Mouse (Mus musculus) CH12.LX (cell line): Measurements from ENCODE around the gene Hbb-bh1. TPM values are rescaled to one million over a fixed set of nuclear protein-coding genes. Genes with fewer than 3 reads are reported as not detected.
"Not testable (repeated sequence)": the region's sequence is repeated elsewhere in the genome, so short reads cannot be mapped to it uniquely, and the experiment has no call there.

Source experiments
- DNase-seq: peaks from one replicate; pipeline ENCODE4 v3.0.0-alpha.2; 2013; ENCODE audit errors: extremely low read depth
- H3K27ac ChIP-seq: 2 replicates; pipeline ENCODE4 v1.5.1; 2012; ENCODE audit warnings: low read depth, mild to moderate bottlenecking, control low read depth, moderate library complexity; ENCODE audit not compliant: insufficient read depth
- H3K27me3 ChIP-seq: replicated peaks from 2 replicates; pipeline ENCODE3; 2012; ENCODE audit warnings: inconsistent platforms
- H3K36me3 ChIP-seq, 2 experiments: replicated peaks in 1 of 2; 2 replicates each; pipeline versions ENCODE3 to v1.6.1; 2012; ENCODE audit warnings: inconsistent platforms in 1 of 2, low read length in 1 of 2, mild to moderate bottlenecking in 1 of 2, mixed read lengths in 1 of 2, moderate library complexity in 1 of 2; ENCODE audit not compliant: control insufficient read depth in 1 of 2, insufficient read depth in 1 of 2
- H3K4me1 ChIP-seq, 2 experiments: 2 replicates each; pipeline ENCODE4 v1.6.1; 2012; ENCODE audit warnings: inconsistent platforms in 1 of 2, moderate library complexity in 1 of 2; ENCODE audit not compliant: insufficient read depth in 2 of 2, control insufficient read depth in 1 of 2
- H3K4me2 ChIP-seq: 2 replicates; pipeline ENCODE4 v1.6.1; 2012; ENCODE audit warnings: low read depth, mild to moderate bottlenecking, control low read depth; ENCODE audit not compliant: poor library complexity, insufficient read depth, severe bottlenecking
- H3K4me3 ChIP-seq, 3 experiments: fragments of 150-350 bp in 1 of 3; sonication (generic) in 1 of 3; replicated peaks in 1 of 3; 2 replicates each; pipeline versions ENCODE3 to v1.5.1; 2011 to 2012; ENCODE audit warnings: low read depth in 2 of 3, low read length in 2 of 3, mild to moderate bottlenecking in 2 of 3, moderate library complexity in 2 of 3, control low read depth in 1 of 3, improper control_type of control experiment in 1 of 3, inconsistent platforms in 1 of 3, mixed read lengths in 1 of 3; ENCODE audit not compliant: poor library complexity in 1 of 3
- H3K79me2 ChIP-seq: replicated peaks from 2 replicates; pipeline ENCODE4 v1.6.1; 2012; ENCODE audit warnings: mild to moderate bottlenecking, moderate library complexity; ENCODE audit not compliant: control insufficient read depth, poor library complexity, insufficient read depth, severe bottlenecking; ENCODE audit errors: extremely low read depth
- H3K9ac ChIP-seq: 2 replicates; pipeline ENCODE4 v1.6.1; 2012; ENCODE audit warnings: low read depth, mild to moderate bottlenecking, control low read depth, moderate library complexity; ENCODE audit not compliant: insufficient read depth
- H3K9me3 ChIP-seq: replicated peaks from 2 replicates; pipeline ENCODE3; 2012; ENCODE audit warnings: low read length, inconsistent platforms, mixed read lengths
- CHD1 ChIP-seq: IDR thresholded peaks from 2 replicates; pipeline ENCODE4 v1.6.1; 2012; ENCODE audit warnings: low read depth, low read length, improper control_type of control experiment, inconsistent platforms
- E2F4 ChIP-seq: IDR thresholded peaks from 2 replicates; pipeline ENCODE4 v1.6.1; 2011; ENCODE audit warnings: low read depth, low read length, improper control_type of control experiment; ENCODE audit not compliant: insufficient replicate concordance
- EP300 ChIP-seq: IDR thresholded peaks from 2 replicates; pipeline ENCODE4 v1.6.1; 2011; ENCODE audit warnings: low read length, improper control_type of control experiment
- JUN ChIP-seq: IDR thresholded peaks from 2 replicates; pipeline ENCODE4 v1.6.1; 2011; ENCODE audit warnings: low read depth, mild to moderate bottlenecking, low read length, improper control_type of control experiment, moderate library complexity; ENCODE audit not compliant: insufficient read depth
- MAFK ChIP-seq: IDR thresholded peaks from 2 replicates; pipeline ENCODE4 v1.6.1; 2011; ENCODE audit warnings: low read length, improper control_type of control experiment; ENCODE audit not compliant: insufficient replicate concordance
- MAX ChIP-seq: IDR thresholded peaks from 2 replicates; pipeline ENCODE4 v1.6.1; 2011; ENCODE audit warnings: low read length, improper control_type of control experiment
- MAZ ChIP-seq: IDR thresholded peaks from 2 replicates; pipeline ENCODE4 v1.6.1; 2012; ENCODE audit warnings: low read depth, mild to moderate bottlenecking, inconsistent platforms, low read length, improper control_type of control experiment, moderate library complexity
- MXI1 ChIP-seq: IDR thresholded peaks from 2 replicates; pipeline ENCODE4 v1.6.1; 2011; ENCODE audit warnings: mild to moderate bottlenecking, low read depth, low read length, improper control_type of control experiment
- MYC ChIP-seq: IDR thresholded peaks from 2 replicates; pipeline ENCODE4 v1.6.1; 2011; ENCODE audit warnings: low read depth, mild to moderate bottlenecking, improper control_type of control experiment, low read length
- NRF1 ChIP-seq: IDR thresholded peaks from 2 replicates; pipeline ENCODE4 v1.6.1; 2014; ENCODE audit warnings: low read depth, mild to moderate bottlenecking, inconsistent platforms, low read length, improper control_type of control experiment, moderate library complexity
- PAX5 ChIP-seq: IDR thresholded peaks from 2 replicates; pipeline ENCODE4 v1.6.1; 2012; ENCODE audit warnings: low read length, inconsistent platforms, mixed read lengths
- POLR2AphosphoS2 ChIP-seq: IDR thresholded peaks from 2 replicates; pipeline ENCODE4 v1.6.1; 2011; ENCODE audit warnings: low read depth, low read length, improper control_type of control experiment
- RCOR1 ChIP-seq: conservative IDR thresholded peaks from 2 replicates; pipeline ENCODE4 v1.6.1; 2012; ENCODE audit warnings: low read depth, mild to moderate bottlenecking, inconsistent platforms, low read length, improper control_type of control experiment
- TBP ChIP-seq: conservative IDR thresholded peaks from 2 replicates; pipeline ENCODE4 v1.6.1; 2011; ENCODE audit warnings: low read depth, low read length, improper control_type of control experiment
- USF1 ChIP-seq: IDR thresholded peaks from 2 replicates; pipeline ENCODE4 v1.6.1; 2014; ENCODE audit warnings: low read depth, mild to moderate bottlenecking, inconsistent platforms, low read length, improper control_type of control experiment
- ZC3H11A ChIP-seq: IDR thresholded peaks from 2 replicates; pipeline ENCODE4 v1.6.1; 2012; ENCODE audit warnings: low read depth, mild to moderate bottlenecking, inconsistent platforms, low read length, improper control_type of control experiment
- ZMIZ1 ChIP-seq: IDR thresholded peaks from 2 replicates; pipeline ENCODE4 v1.6.1; 2012; ENCODE audit warnings: low read depth, mild to moderate bottlenecking, inconsistent platforms, low read length, improper control_type of control experiment
- dilution Hi-C: fragments of 300-500 bp; cut with MboI; formaldehyde crosslinking; loops from 2 replicates; pipeline ENCODE4 v1.14.3; 2020; ENCODE audit warnings: low sequenced_read_pairs; ENCODE audit not compliant: extremely low pct_unique_long_range_greater_than_20kb, extremely low pct_ligation_motif_present
- in situ Hi-C: fragments of 300-500 bp; cut with MboI; formaldehyde crosslinking; loops from 3 replicates; pipeline ENCODE4 v1.14.3; 2019; ENCODE audit warnings: low sequenced_read_pairs, low pct_ligation_motif_present, low pct_unique_long_range_greater_than_20kb, mixed read lengths
- polyA plus RNA-seq: library from polyadenylated mRNA; unstranded; fragments of >175 nt; gene quantifications from 2 replicates; pipeline ENCODE4 v1.2.1, GENCODE M21; 2012; ENCODE audit warnings: low read depth; ENCODE audit not compliant: insufficient read length
- total RNA-seq, 2 experiments: library from RNA; depleted of rRNA; stranded (reverse); fragments of 300-350 nt in 1 of 2; fragments of >200 nt in 1 of 2; gene quantifications; 2 replicates each; pipeline ENCODE4 v1.2.3; 2012 to 2014

The Hbb-bh1 gene
- total and polyA plus RNA-seq, 3 experiments: 0.95 TPM; not detected in 2

DNA sequence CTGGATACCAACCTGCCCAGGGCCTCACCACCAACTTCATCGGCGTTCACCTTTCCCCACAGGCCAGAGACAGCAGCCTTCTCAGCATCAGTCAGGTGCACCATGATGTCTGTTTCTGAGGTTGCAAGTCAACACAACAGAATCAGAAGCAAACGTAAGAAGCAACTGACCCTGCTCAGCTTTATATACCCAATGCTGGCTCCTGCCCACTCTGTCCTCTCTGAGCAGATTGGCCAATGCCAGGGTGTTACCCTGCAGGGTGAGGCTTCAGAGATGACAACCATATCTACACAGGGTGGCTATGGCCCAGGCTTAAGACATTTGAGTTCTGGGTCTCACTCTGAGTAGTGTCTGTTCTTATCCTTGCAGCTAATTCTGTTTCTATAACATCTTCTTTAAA, 29.2 kb downstream of the Hbb-bh1 start, which contains the start of gene Hbb-bt:
TSS of gene Hbb-bt (minus strand) at position 231 of the 400 bp plus-strand sequence.
- H3K9me3 ChIP-seq: no peaks in the 10 kb centered on the region
- H3K79me2 ChIP-seq: no peaks in the 10 kb centered on the region
- no peaks in the 10 kb centered on the region for H3K36me3 ChIP-seq
- H3K4me2 ChIP-seq: no peak within 1 kb of the TSS
- in situ Hi-C loops: no loop called here
- TF ChIP-seq E2F4: no peak
- no peak for TF ChIP-seq ZC3H11A
- no peak for TF ChIP-seq TBP
- no peak for TF ChIP-seq POLR2AphosphoS2
- TF ChIP-seq PAX5: no peak
- no peak for TF ChIP-seq RCOR1
- no peak for TF ChIP-seq MYC
- TF ChIP-seq EP300: no peak
- TF ChIP-seq MAX: no peak
- no peak for TF ChIP-seq MAZ
- TF ChIP-seq MXI1: no peak
- TF ChIP-seq NRF1: no peak
- TF ChIP-seq CHD1: no peak
- TF ChIP-seq USF1: no peak
- no peak for TF ChIP-seq MAFK
- TF ChIP-seq JUN: no peak
- no peak for TF ChIP-seq ZMIZ1
- no peak within 1 kb of the TSS for H3K9ac ChIP-seq
- no peaks in the 10 kb centered on the region for H3K27me3 ChIP-seq
- no peak for DNase-seq
- no peak within 1 kb of the TSS for H3K4me3 ChIP-seq
- H3K27ac ChIP-seq: no peak within 1 kb of the TSS
- H3K4me1 ChIP-seq: peaks cover 2 to 45% of the 10 kb centered on the region in 2 experiments; a peak in 3 of 4 replicates
- dilution Hi-C loops: no loop called here

GRCm38 (mm10) chr7:103813152-103813551, 29.8 kb downstream of the Hbb-bh1 start:
- in situ Hi-C loops, H3K9me3 ChIP-seq, dilution Hi-C loops, H3K27me3 ChIP-seq, H3K27ac ChIP-seq, H3K79me2 ChIP-seq, H3K36me3 ChIP-seq, DNase-seq, H3K4me2 ChIP-seq, H3K4me3 ChIP-seq, H3K9ac ChIP-seq: not testable (repeated sequence)
- H3K4me1 ChIP-seq: peaks cover 2 to 47% of the 10 kb centered on the region in 2 experiments; a peak in 3 of 4 replicates
